Mouse (Mus musculus) C2C12 (cell line): ENCODE measurements around the gene 7420426K07Rik.

Experiments used
- CEBPB ChIP-seq: IDR thresholded peaks from one replicate; pipeline ENCODE4 v1.6.1; 2011; ENCODE audit warnings: low read depth, mild to moderate bottlenecking, control low read depth, moderate library complexity
- CTCF ChIP-seq: IDR thresholded peaks from one replicate; pipeline ENCODE4 v1.5.1; 2011; ENCODE audit not compliant: control insufficient read depth, insufficient read depth, insufficient read length
- MAX ChIP-seq: IDR thresholded peaks from one replicate; pipeline ENCODE4 v1.6.1; 2011; ENCODE audit warnings: mild to moderate bottlenecking, control low read depth
- MYOD1 ChIP-seq: IDR thresholded peaks from one replicate; pipeline ENCODE4 v1.6.1; 2011; ENCODE audit warnings: low read depth; ENCODE audit not compliant: control insufficient read depth, insufficient read length
- MYOG ChIP-seq: IDR thresholded peaks from one replicate; pipeline ENCODE4 v1.6.1; 2011; ENCODE audit not compliant: control insufficient read depth, insufficient read length; ENCODE audit errors: extremely low read depth
- USF1 ChIP-seq: IDR thresholded peaks from one replicate; pipeline ENCODE4 v1.6.1; 2011; ENCODE audit warnings: low read depth, mild to moderate bottlenecking, control low read depth, moderate library complexity

GRCm38 (mm10) chr9:98902819-98903218 lies at the start of gene 7420426K07Rik:
- TF ChIP-seq USF1, result no peak
- TF ChIP-seq CTCF, result no peak
- TF ChIP-seq MYOD1, result no peak
- TF ChIP-seq MAX, result no peak
- no peak for TF ChIP-seq CEBPB
- TF ChIP-seq MYOG, result no peak
